Mouse (Mus musculus): ENCODE results near the gene Wdr72. TPM values are rescaled to one million over a fixed set of nuclear protein-coding genes. Genes with fewer than 3 reads are reported as not detected.

The Wdr72 gene
- polyA plus RNA-seq, 1 experiment, result 0.18 TPM

- no peak overlapping the region for H3K4me3 ChIP-seq (replicated peaks; ENCODE audit: insufficient read depth, low read depth, low read length)
- no peak for DNase-seq
- H3K27ac ChIP-seq (ENCODE audit: insufficient read depth, low read length), result no peak overlapping the region
- no peaks in the 10 kb centered on the region for H3K27me3 ChIP-seq (ENCODE audit: control insufficient read depth, insufficient read depth, low read length)
- 67% methylated on average over 11 of the region's 11 CpGs for WGBS
- H3K4me1 ChIP-seq (ENCODE audit: control insufficient read depth, insufficient read depth, low read length), result no peaks in the 10 kb centered on the region; the same call in 1 of the 2 replicates
- TF ChIP-seq POLR2A (IDR thresholded peaks at IDR 0.05; ENCODE audit: borderline replicate concordance, insufficient read depth, low read length), result no peak
- no peak for TF ChIP-seq CTCF (IDR thresholded peaks at IDR 0.05; ENCODE audit: borderline replicate concordance, insufficient read depth, low read depth, low read length)
These were observed 50.3 kb downstream of the Wdr72 start for GRCm38 (mm10) chr9:74160361-74160933.

- no peak for DNase-seq
- TF ChIP-seq CTCF (IDR thresholded peaks at IDR 0.05; ENCODE audit: borderline replicate concordance, insufficient read depth, low read depth, low read length), result no peak
- 94% methylated on average over 2 of the region's 2 CpGs for WGBS
These were observed 55.5 kb downstream of the Wdr72 start for GRCm38 (mm10) chr9:74165697-74166096.

GRCm38 (mm10) chr9:74169904-74170303 is 59.7 kb downstream of the Wdr72 start:
- 67% methylated on average over 6 of the region's 6 CpGs for WGBS
- no peak overlapping the region for H3K27ac ChIP-seq (ENCODE audit: insufficient read depth, low read length)
- no peaks in the 10 kb centered on the region for H3K27me3 ChIP-seq (ENCODE audit: control insufficient read depth, insufficient read depth, low read length)
- no peaks in the 10 kb centered on the region for H3K4me1 ChIP-seq (ENCODE audit: control insufficient read depth, insufficient read depth, low read length)
- TF ChIP-seq CTCF (IDR thresholded peaks at IDR 0.05; ENCODE audit: borderline replicate concordance, insufficient read depth, low read depth, low read length), result no peak
- no peak for TF ChIP-seq POLR2A (IDR thresholded peaks at IDR 0.05; ENCODE audit: borderline replicate concordance, insufficient read depth, low read length)
- DNase-seq, result no peak
- H3K4me3 ChIP-seq (replicated peaks; ENCODE audit: insufficient read depth, low read depth, low read length), result no peak overlapping the region

More at GRCm38 (mm10) chr9:74165697-74166096, 55.5 kb downstream of the Wdr72 start:
- Histone ChIP-seq H3K4me3 (replicated peaks; ENCODE audit: insufficient read depth, low read depth, low read length) (no peak overlapping the region), H3K27ac (ENCODE audit: insufficient read depth, low read length) (no peak overlapping the region), H3K27me3 (ENCODE audit: control insufficient read depth, insufficient read depth, low read length) (no peaks in the 10 kb centered on the region), H3K4me1 (ENCODE audit: control insufficient read depth, insufficient read depth, low read length) (no peaks in the 10 kb centered on the region; the same call in 1 of the 2 replicates)

- DNase-seq, result no peak
- TF ChIP-seq CTCF (IDR thresholded peaks at IDR 0.05; ENCODE audit: borderline replicate concordance, insufficient read depth, low read depth, low read length) (no peak), POLR2A (IDR thresholded peaks at IDR 0.05; ENCODE audit: borderline replicate concordance, insufficient read depth, low read length) (no peak)
- H3K4me3 ChIP-seq (replicated peaks; ENCODE audit: insufficient read depth, low read depth, low read length), result no peak overlapping the region
- H3K27me3 ChIP-seq (ENCODE audit: control insufficient read depth, insufficient read depth, low read length), result no peaks in the 10 kb centered on the region
- WGBS, result 10% methylated on average over 16 of the region's 16 CpGs
- no peaks in the 10 kb centered on the region for H3K4me1 ChIP-seq (ENCODE audit: control insufficient read depth, insufficient read depth, low read length)
- H3K27ac ChIP-seq (ENCODE audit: insufficient read depth, low read length), result no peak overlapping the region
These were observed 76.7 kb downstream of the Wdr72 start for GRCm38 (mm10) chr9:74186748-74187400.

GRCm38 (mm10) chr9:74187401-74188029 is 77.4 kb downstream of the Wdr72 start:
- TF ChIP-seq POLR2A (IDR thresholded peaks at IDR 0.05; ENCODE audit: borderline replicate concordance, insufficient read depth, low read length) (no peak), CTCF (IDR thresholded peaks at IDR 0.05; ENCODE audit: borderline replicate concordance, insufficient read depth, low read depth, low read length) (no peak)
- DNase-seq, result no peak
- Histone ChIP-seq H3K4me1 (ENCODE audit: control insufficient read depth, insufficient read depth, low read length) (no peaks in the 10 kb centered on the region), H3K27me3 (ENCODE audit: control insufficient read depth, insufficient read depth, low read length) (no peaks in the 10 kb centered on the region), H3K4me3 (replicated peaks; ENCODE audit: insufficient read depth, low read depth, low read length) (no peak overlapping the region), H3K27ac (ENCODE audit: insufficient read depth, low read length) (no peak overlapping the region)
- 31% methylated on average over 8 of the region's 8 CpGs for WGBS

- no peak for DNase-seq
- H3K27ac ChIP-seq (ENCODE audit: insufficient read depth, low read length), result no peak overlapping the region
- TF ChIP-seq POLR2A (IDR thresholded peaks at IDR 0.05; ENCODE audit: borderline replicate concordance, insufficient read depth, low read length), result no peak
- no peak for TF ChIP-seq CTCF (IDR thresholded peaks at IDR 0.05; ENCODE audit: borderline replicate concordance, insufficient read depth, low read depth, low read length)
- H3K4me1 ChIP-seq (ENCODE audit: control insufficient read depth, insufficient read depth, low read length), result peaks cover under 1% of the 10 kb centered on the region; the same call in 1 of the 2 replicates
- no peak overlapping the region for H3K4me3 ChIP-seq (replicated peaks; ENCODE audit: insufficient read depth, low read depth, low read length)
- WGBS, result 82% methylated on average over 2 of the region's 2 CpGs
- H3K27me3 ChIP-seq (ENCODE audit: control insufficient read depth, insufficient read depth, low read length), result no peaks in the 10 kb centered on the region
These were observed 84.7 kb downstream of the Wdr72 start for GRCm38 (mm10) chr9:74194898-74195297.

GRCm38 (mm10) chr9:74228272-74228671 is 118.1 kb downstream of the Wdr72 start:
- Histone ChIP-seq H3K4me1 (ENCODE audit: control insufficient read depth, insufficient read depth, low read length) (no peaks in the 10 kb centered on the region), H3K27ac (ENCODE audit: insufficient read depth, low read length) (no peak overlapping the region), H3K27me3 (ENCODE audit: control insufficient read depth, insufficient read depth, low read length) (no peaks in the 10 kb centered on the region; the same call in 1 of the 2 replicates), H3K4me3 (replicated peaks; ENCODE audit: insufficient read depth, low read depth, low read length) (no peak overlapping the region)
- DNase-seq, result peak in 1 of 2 experiments; percentile 19
- 15% methylated on average over 6 of the region's 6 CpGs for WGBS
- TF ChIP-seq CTCF (IDR thresholded peaks at IDR 0.05; ENCODE audit: borderline replicate concordance, insufficient read depth, low read depth, low read length) (no peak), POLR2A (IDR thresholded peaks at IDR 0.05; ENCODE audit: borderline replicate concordance, insufficient read depth, low read length) (no peak)

GRCm38 (mm10) chr9:74241292-74241691 is 131.1 kb downstream of the Wdr72 start:
- TF ChIP-seq POLR2A (IDR thresholded peaks at IDR 0.05; ENCODE audit: borderline replicate concordance, insufficient read depth, low read length) (no peak), CTCF (IDR thresholded peaks at IDR 0.05; ENCODE audit: borderline replicate concordance, insufficient read depth, low read depth, low read length) (no peak)
- no peaks in the 10 kb centered on the region for H3K4me1 ChIP-seq (ENCODE audit: control insufficient read depth, insufficient read depth, low read length)
- DNase-seq, result no peak
- H3K4me3 ChIP-seq (replicated peaks; ENCODE audit: insufficient read depth, low read depth, low read length), result no peak overlapping the region
- H3K27me3 ChIP-seq (ENCODE audit: control insufficient read depth, insufficient read depth, low read length), result no peaks in the 10 kb centered on the region
- H3K27ac ChIP-seq (ENCODE audit: insufficient read depth, low read length), result no peak overlapping the region
- WGBS, result 79% methylated on average over 5 of the region's 5 CpGs
